Mouse (Mus musculus): ENCODE data around the gene Ash1l.

Ash1l gene

DNA sequence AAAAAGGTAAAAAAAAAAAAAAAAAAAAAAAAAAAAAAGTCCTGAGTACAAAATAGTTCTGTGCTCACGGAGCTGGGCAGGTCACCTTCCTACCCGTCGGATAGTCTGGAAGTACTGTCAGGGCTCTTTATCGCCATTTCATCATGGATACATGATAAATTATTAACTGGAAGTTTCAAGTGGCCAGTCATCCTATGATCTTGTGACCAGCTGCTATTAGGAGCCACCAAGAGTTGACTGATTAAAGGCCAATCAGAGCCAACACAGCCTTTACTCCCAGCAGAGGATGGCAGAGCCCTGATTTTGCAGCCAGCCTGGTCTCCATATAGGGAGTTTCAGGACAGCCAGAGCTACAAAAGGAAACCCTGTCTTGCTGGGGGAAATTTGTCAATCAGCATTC lies 162.6 kb downstream of the Ash1l start:
- in situ Hi-C loops (cut with MboI; ENCODE audit: low pct_unique_long_range_greater_than_20kb in 1 of 2, low sequenced_read_pairs in 2 of 2, unreplicated experiment in 1 of 2): no loop called here

DNA sequence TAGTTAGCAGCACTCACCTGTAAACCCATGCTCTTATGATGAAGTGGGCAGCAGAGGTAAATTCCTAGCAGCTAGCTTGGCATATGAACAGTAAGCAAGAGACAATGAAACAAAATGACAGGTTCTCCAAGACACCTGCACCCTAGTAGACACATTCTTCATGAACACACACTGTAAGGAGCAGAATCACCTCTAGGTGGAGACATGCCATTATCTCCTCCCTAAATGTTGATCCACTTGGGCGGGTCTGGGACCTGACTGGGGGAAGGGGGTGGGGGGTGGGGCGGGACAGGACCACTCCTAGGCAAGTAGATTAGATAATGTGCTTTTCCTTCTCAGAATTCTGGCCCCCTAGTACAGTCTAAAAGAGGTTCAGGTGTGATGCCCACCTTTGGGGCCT lies 165.1 kb downstream of the Ash1l start:
- in situ Hi-C loops (cut with MboI; ENCODE audit: low pct_unique_long_range_greater_than_20kb in 1 of 2, low sequenced_read_pairs in 2 of 2, unreplicated experiment in 1 of 2): no loop called here

DNA sequence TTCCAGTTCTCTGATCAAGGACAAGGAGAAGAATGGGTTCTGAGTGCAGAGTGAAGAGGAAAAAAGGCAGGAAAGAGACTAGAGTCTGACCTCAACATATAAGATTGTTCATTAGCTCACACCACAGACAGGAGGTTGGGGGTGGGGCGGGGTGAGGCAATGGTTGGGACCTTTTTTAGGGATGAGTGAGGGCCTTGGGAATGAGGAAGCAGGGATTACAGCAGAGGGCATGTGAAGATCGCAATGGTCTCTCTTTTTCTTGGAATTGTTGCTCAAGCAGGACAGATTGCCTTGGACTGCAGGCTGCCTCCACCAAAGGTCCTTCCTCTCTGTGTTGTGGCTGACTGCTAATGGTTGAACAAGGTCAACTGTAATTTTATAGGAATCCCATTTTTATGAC lies 172.9 kb downstream of the Ash1l start:
- in situ Hi-C loops (cut with MboI; ENCODE audit: low pct_unique_long_range_greater_than_20kb in 1 of 2, low sequenced_read_pairs in 2 of 2, unreplicated experiment in 1 of 2): no loop called here

DNA sequence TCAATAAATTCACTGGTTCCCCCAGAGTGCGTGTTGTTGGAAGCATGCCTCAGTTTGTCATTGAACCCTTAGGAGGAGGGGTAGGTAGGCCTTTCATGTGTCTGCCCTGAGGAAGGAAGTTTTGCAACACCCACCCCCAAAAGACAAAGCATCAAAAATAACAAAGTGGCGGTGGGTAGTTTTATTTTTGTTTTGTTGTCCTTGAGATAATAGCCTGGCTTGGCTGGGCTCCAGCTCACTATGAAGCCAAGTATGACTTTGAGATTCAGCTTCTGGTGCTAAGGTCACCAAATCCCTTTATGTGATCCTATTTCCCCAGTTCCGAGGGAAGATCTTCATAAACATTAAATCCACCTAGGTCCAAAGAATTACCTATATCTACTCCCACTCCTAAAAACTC lies 173.8 kb downstream of the Ash1l start:
- in situ Hi-C loops (cut with MboI; ENCODE audit: low pct_unique_long_range_greater_than_20kb in 1 of 2, low sequenced_read_pairs in 2 of 2, unreplicated experiment in 1 of 2): no loop called here

DNA sequence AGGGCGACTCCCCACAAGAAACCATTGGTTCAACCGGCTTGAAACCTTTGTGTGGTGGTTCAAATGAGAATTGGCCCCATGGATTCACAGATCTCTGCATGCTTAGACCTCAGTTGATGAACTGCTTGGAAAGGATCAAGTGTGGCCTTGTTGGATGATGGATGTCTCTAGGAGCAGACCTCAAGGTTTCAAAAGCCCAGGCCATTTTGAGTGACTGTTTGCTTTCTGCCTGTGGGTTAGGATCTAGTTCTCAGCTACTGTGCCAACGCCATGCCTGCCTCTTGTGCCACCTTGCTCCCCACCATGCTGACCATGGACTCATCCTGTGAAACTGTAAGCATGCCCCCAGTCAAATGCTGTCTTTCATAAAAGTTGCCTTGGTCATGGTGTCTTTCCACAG lies 175.6 kb downstream of the Ash1l start:
- in situ Hi-C loops (cut with MboI; ENCODE audit: low pct_unique_long_range_greater_than_20kb in 1 of 2, low sequenced_read_pairs in 2 of 2, unreplicated experiment in 1 of 2): no loop called here

Data from mouse embryonic stem cell (cell line).